Mouse (Mus musculus): ENCODE measurements at regions not wholly inside any gene's neighbourhood (a gene's known extent, or its start where the extent isn't known, plus 50 kb on each side); places are given as distances from the start of the nearest gene placed in this dataset.

GRCm38 (mm10) chr15:42768396-42768795 is 2634.2 kb downstream of the 9330182O14Rik start:
- H3K36me3 ChIP-seq, result no peaks in the 10 kb centered on the region
- no peak overlapping the region for H3K9ac ChIP-seq
- H3K9me3 ChIP-seq, result no peaks in the 10 kb centered on the region
- no peak overlapping the region for H3K27ac ChIP-seq
- no peak overlapping the region for H3K4me2 ChIP-seq (replicated peaks)
- WGBS, result 41% methylated on average over 3 of the region's 3 CpGs
- no peaks in the 10 kb centered on the region for H3K4me1 ChIP-seq
- no peaks in the 10 kb centered on the region for H3K27me3 ChIP-seq (replicated peaks)
- no peak for ATAC-seq (ENCODE audit: low FRiP score, low read depth)
- no peak overlapping the region for H3K4me3 ChIP-seq

GRCm38 (mm10) chr15:42779903-42780302 is 2645.7 kb downstream of the 9330182O14Rik start:
- Histone ChIP-seq H3K27ac (no peak overlapping the region), H3K27me3 (replicated peaks) (no peaks in the 10 kb centered on the region), H3K36me3 (no peaks in the 10 kb centered on the region), H3K9ac (no peak overlapping the region), H3K4me2 (replicated peaks) (no peak overlapping the region), H3K4me3 (no peak overlapping the region), H3K4me1 (no peaks in the 10 kb centered on the region), H3K9me3 (no peaks in the 10 kb centered on the region)
- ATAC-seq (ENCODE audit: low FRiP score, low read depth), result no peak

- no peaks in the 10 kb centered on the region for H3K9me3 ChIP-seq
- no peak overlapping the region for H3K27ac ChIP-seq
- no peak overlapping the region for H3K9ac ChIP-seq
- WGBS, result 67% methylated on average over 1 of the region's 1 CpGs
- H3K36me3 ChIP-seq, result no peaks in the 10 kb centered on the region
- ATAC-seq (ENCODE audit: low FRiP score, low read depth), result no peak
- H3K27me3 ChIP-seq (replicated peaks), result no peaks in the 10 kb centered on the region
- H3K4me2 ChIP-seq (replicated peaks), result no peak overlapping the region
- no peak overlapping the region for H3K4me3 ChIP-seq
- no peaks in the 10 kb centered on the region for H3K4me1 ChIP-seq
These were observed 2667.1 kb downstream of the 9330182O14Rik start for GRCm38 (mm10) chr15:42801217-42801616.

GRCm38 (mm10) chr15:42810871-42811490 is 2676.8 kb downstream of the 9330182O14Rik start:
- 95% methylated on average over 1 of the region's 1 CpGs for WGBS
- Histone ChIP-seq H3K4me2 (replicated peaks) (no peak overlapping the region), H3K27ac (no peak overlapping the region), H3K27me3 (replicated peaks) (no peaks in the 10 kb centered on the region), H3K36me3 (no peaks in the 10 kb centered on the region), H3K4me3 (no peak overlapping the region), H3K9me3 (no peaks in the 10 kb centered on the region), H3K4me1 (no peaks in the 10 kb centered on the region), H3K9ac (no peak overlapping the region)
- ATAC-seq (ENCODE audit: low FRiP score, low read depth), result no peak

- no peak for ATAC-seq (ENCODE audit: low FRiP score, low read depth)
- no peak overlapping the region for H3K4me3 ChIP-seq
- no peak overlapping the region for H3K4me2 ChIP-seq (replicated peaks)
- no peaks in the 10 kb centered on the region for H3K4me1 ChIP-seq
- H3K27me3 ChIP-seq (replicated peaks), result no peaks in the 10 kb centered on the region
- H3K36me3 ChIP-seq, result no peaks in the 10 kb centered on the region
- 82% methylated on average over 4 of the region's 4 CpGs for WGBS
- no peak overlapping the region for H3K27ac ChIP-seq
- no peaks in the 10 kb centered on the region for H3K9me3 ChIP-seq
- no peak overlapping the region for H3K9ac ChIP-seq
These were observed 2681.0 kb downstream of the 9330182O14Rik start for GRCm38 (mm10) chr15:42815026-42815724.

GRCm38 (mm10) chr15:42838839-42839238 is 2704.7 kb downstream of the 9330182O14Rik start:
- no peak overlapping the region for H3K27ac ChIP-seq
- H3K9ac ChIP-seq, result no peak overlapping the region
- H3K4me1 ChIP-seq, result no peaks in the 10 kb centered on the region
- no peak overlapping the region for H3K4me2 ChIP-seq (replicated peaks)
- H3K36me3 ChIP-seq, result no peaks in the 10 kb centered on the region
- no peaks in the 10 kb centered on the region for H3K27me3 ChIP-seq (replicated peaks)
- no peaks in the 10 kb centered on the region for H3K9me3 ChIP-seq
- no peak overlapping the region for H3K4me3 ChIP-seq
- ATAC-seq (ENCODE audit: low FRiP score, low read depth), result no peak
- WGBS, result 82% methylated on average over 1 of the region's 1 CpGs

GRCm38 (mm10) chr15:42850003-42850402 is 2715.8 kb downstream of the 9330182O14Rik start:
- Histone ChIP-seq H3K9me3 (no peaks in the 10 kb centered on the region), H3K27me3 (replicated peaks) (no peaks in the 10 kb centered on the region), H3K27ac (no peak overlapping the region), H3K4me3 (no peak overlapping the region), H3K9ac (no peak overlapping the region), H3K36me3 (no peaks in the 10 kb centered on the region), H3K4me1 (no peaks in the 10 kb centered on the region), H3K4me2 (replicated peaks) (no peak overlapping the region)
- 93% methylated on average over 2 of the region's 2 CpGs for WGBS
- no peak for ATAC-seq (ENCODE audit: low FRiP score, low read depth)

- H3K4me3 ChIP-seq, result no peak overlapping the region
- WGBS, result 76% methylated on average over 2 of the region's 2 CpGs
- H3K27ac ChIP-seq, result no peak overlapping the region
- H3K4me1 ChIP-seq, result no peaks in the 10 kb centered on the region
- H3K4me2 ChIP-seq (replicated peaks), result no peak overlapping the region
- no peaks in the 10 kb centered on the region for H3K27me3 ChIP-seq (replicated peaks)
- ATAC-seq (ENCODE audit: low FRiP score, low read depth), result no peak
- no peaks in the 10 kb centered on the region for H3K9me3 ChIP-seq
- H3K9ac ChIP-seq, result no peak overlapping the region
- H3K36me3 ChIP-seq, result no peaks in the 10 kb centered on the region
These were observed 2738.3 kb downstream of the 9330182O14Rik start for GRCm38 (mm10) chr15:42872491-42872890.

GRCm38 (mm10) chr15:42894611-42895010 is 2760.4 kb downstream of the 9330182O14Rik start:
- H3K9me3 ChIP-seq, result no peaks in the 10 kb centered on the region
- no peak overlapping the region for H3K4me3 ChIP-seq
- no peak for ATAC-seq (ENCODE audit: low FRiP score, low read depth)
- H3K27ac ChIP-seq, result no peak overlapping the region
- no peaks in the 10 kb centered on the region for H3K27me3 ChIP-seq (replicated peaks)
- H3K4me1 ChIP-seq, result no peaks in the 10 kb centered on the region
- H3K9ac ChIP-seq, result no peak overlapping the region
- no peak overlapping the region for H3K4me2 ChIP-seq (replicated peaks)
- WGBS, result 88% methylated on average over 1 of the region's 1 CpGs
- no peaks in the 10 kb centered on the region for H3K36me3 ChIP-seq

- Histone ChIP-seq H3K4me3 (no peak overlapping the region), H3K9ac (no peak overlapping the region), H3K4me1 (no peaks in the 10 kb centered on the region), H3K27me3 (replicated peaks) (no peaks in the 10 kb centered on the region), H3K9me3 (no peaks in the 10 kb centered on the region), H3K4me2 (replicated peaks) (no peak overlapping the region), H3K27ac (no peak overlapping the region), H3K36me3 (no peaks in the 10 kb centered on the region)
- 90% methylated on average over 7 of the region's 7 CpGs for WGBS
- no peak for ATAC-seq (ENCODE audit: low FRiP score, low read depth)
These were observed 2765.9 kb downstream of the 9330182O14Rik start for GRCm38 (mm10) chr15:42900056-42900455.

GRCm38 (mm10) chr15:42901782-42902181 is 2767.6 kb downstream of the 9330182O14Rik start:
- H3K9ac ChIP-seq, result no peak overlapping the region
- no peaks in the 10 kb centered on the region for H3K36me3 ChIP-seq
- H3K4me2 ChIP-seq (replicated peaks), result no peak overlapping the region
- WGBS, result 88% methylated on average over 3 of the region's 3 CpGs
- no peaks in the 10 kb centered on the region for H3K4me1 ChIP-seq
- H3K9me3 ChIP-seq, result no peaks in the 10 kb centered on the region
- no peak overlapping the region for H3K27ac ChIP-seq
- no peaks in the 10 kb centered on the region for H3K27me3 ChIP-seq (replicated peaks)
- H3K4me3 ChIP-seq, result no peak overlapping the region
- no peak for ATAC-seq (ENCODE audit: low FRiP score, low read depth)

GRCm38 (mm10) chr15:42911357-42911756 is 2777.2 kb downstream of the 9330182O14Rik start:
- Histone ChIP-seq H3K9ac (no peak overlapping the region), H3K4me3 (no peak overlapping the region), H3K36me3 (no peaks in the 10 kb centered on the region), H3K27ac (no peak overlapping the region), H3K4me2 (replicated peaks) (no peak overlapping the region), H3K4me1 (no peaks in the 10 kb centered on the region), H3K27me3 (replicated peaks) (no peaks in the 10 kb centered on the region), H3K9me3 (no peaks in the 10 kb centered on the region)
- ATAC-seq (ENCODE audit: low FRiP score, low read depth), result no peak
- 94% methylated on average over 2 of the region's 2 CpGs for WGBS

GRCm38 (mm10) chr15:42912880-42913279 is 2778.7 kb downstream of the 9330182O14Rik start:
- Histone ChIP-seq H3K9ac (no peak overlapping the region), H3K4me2 (replicated peaks) (no peak overlapping the region), H3K36me3 (no peaks in the 10 kb centered on the region), H3K9me3 (no peaks in the 10 kb centered on the region), H3K4me1 (no peaks in the 10 kb centered on the region), H3K27ac (no peak overlapping the region), H3K27me3 (replicated peaks) (no peaks in the 10 kb centered on the region), H3K4me3 (no peak overlapping the region)
- peak; percentile 26; the same call in 1 of the 2 replicates for ATAC-seq (ENCODE audit: low FRiP score, low read depth)
- 64% methylated on average over 4 of the region's 4 CpGs for WGBS
